Mouse (Mus musculus) kidney, adult 2 months (tissue): ENCODE results near the gene Siae.

Experiments used
- CTCF ChIP-seq: fragments of 200-500 bp; conservative IDR thresholded peaks from 2 replicates; pipeline ENCODE4 v1.5.1; 2011; ENCODE audit warnings: low read depth, mild to moderate bottlenecking, control low read depth, low read length, moderate library complexity, mixed read lengths; ENCODE audit not compliant: insufficient read depth, insufficient read length
- POLR2A ChIP-seq: fragments of 200-500 bp; IDR thresholded peaks from one replicate; pipeline ENCODE4 v1.6.1; 2011; ENCODE audit warnings: low read depth, low read length, control low read depth

GRCm38 (mm10) chr9:37517467-37517866 is 38.0 kb upstream of the Siae start:
- TF ChIP-seq POLR2A (no peak), CTCF (no peak)
